Mouse (Mus musculus): ENCODE measurements at regions not wholly inside any gene's neighbourhood (a gene's known extent, or its start where the extent isn't known, plus 50 kb on each side); places are given as distances from the start of the nearest gene placed in this dataset.

GRCm38 (mm10) chr14:100444099-100444498, 159.6 kb upstream of the Klf12 start:
- Histone ChIP-seq H3K9me3 (replicated peaks; ENCODE audit: control insufficient read depth, insufficient read depth, low read length, poor library complexity, severe bottlenecking) (no peaks in the 10 kb centered on the region), H3K9ac (ENCODE audit: low read depth, poor library complexity, severe bottlenecking) (no peak overlapping the region)

GRCm38 (mm10) chr14:100437552-100437951, 153.1 kb upstream of the Klf12 start:
- no peaks in the 10 kb centered on the region for H3K27me3 ChIP-seq (ENCODE audit: control insufficient read depth, insufficient read depth, low read length, poor library complexity, severe bottlenecking)
- no peak overlapping the region for H3K9ac ChIP-seq (ENCODE audit: low read depth, poor library complexity, severe bottlenecking)
- TF ChIP-seq CTCF (IDR thresholded peaks at IDR 0.05; ENCODE audit: low read depth, low read length) (no peak), EP300 (IDR thresholded peaks at IDR 0.05; ENCODE audit: insufficient read depth, low read depth, low read length) (no peak), POLR2A (IDR thresholded peaks at IDR 0.05; ENCODE audit: insufficient read depth, low read length) (no peak)
- no peak overlapping the region for H3K4me3 ChIP-seq (ENCODE audit: low read depth, low read length)
- no peaks in the 10 kb centered on the region for H3K9me3 ChIP-seq (replicated peaks; ENCODE audit: control insufficient read depth, insufficient read depth, low read length, poor library complexity, severe bottlenecking)
- no peak overlapping the region for H3K27ac ChIP-seq (ENCODE audit: insufficient read depth, low read length)
- no peaks in the 10 kb centered on the region for H3K36me3 ChIP-seq (ENCODE audit: control insufficient read depth, insufficient read depth, low read length, poor library complexity, severe bottlenecking)
- no peaks in the 10 kb centered on the region for H3K4me1 ChIP-seq (ENCODE audit: control insufficient read depth, insufficient read depth, low read length)

More at GRCm38 (mm10) chr14:100444099-100444498, 159.6 kb upstream of the Klf12 start:
- Histone ChIP-seq H3K27ac (ENCODE audit: insufficient read depth, low read length) (no peak overlapping the region), H3K27me3 (ENCODE audit: control insufficient read depth, insufficient read depth, low read length, poor library complexity, severe bottlenecking) (no peaks in the 10 kb centered on the region), H3K4me1 (ENCODE audit: control insufficient read depth, insufficient read depth, low read length) (no peaks in the 10 kb centered on the region), H3K4me3 (ENCODE audit: low read depth, low read length) (no peak overlapping the region), H3K36me3 (ENCODE audit: control insufficient read depth, insufficient read depth, low read length, poor library complexity, severe bottlenecking) (no peaks in the 10 kb centered on the region)
- no peak for TF ChIP-seq EP300 (IDR thresholded peaks at IDR 0.05; ENCODE audit: insufficient read depth, low read depth, low read length)
- TF ChIP-seq POLR2A (IDR thresholded peaks at IDR 0.05; ENCODE audit: insufficient read depth, low read length) = no peak
- no peak for TF ChIP-seq CTCF (IDR thresholded peaks at IDR 0.05; ENCODE audit: low read depth, low read length)

GRCm38 (mm10) chr14:100429662-100430061, 145.2 kb upstream of the Klf12 start:
- Histone ChIP-seq H3K9me3 (replicated peaks; ENCODE audit: control insufficient read depth, insufficient read depth, low read length, poor library complexity, severe bottlenecking) (no peaks in the 10 kb centered on the region), H3K27me3 (ENCODE audit: control insufficient read depth, insufficient read depth, low read length, poor library complexity, severe bottlenecking) (no peaks in the 10 kb centered on the region), H3K9ac (ENCODE audit: low read depth, poor library complexity, severe bottlenecking) (no peak overlapping the region), H3K4me3 (ENCODE audit: low read depth, low read length) (no peak overlapping the region), H3K4me1 (ENCODE audit: control insufficient read depth, insufficient read depth, low read length) (no peaks in the 10 kb centered on the region), H3K36me3 (ENCODE audit: control insufficient read depth, insufficient read depth, low read length, poor library complexity, severe bottlenecking) (no peaks in the 10 kb centered on the region), H3K27ac (ENCODE audit: insufficient read depth, low read length) (no peak overlapping the region)
- no peak for TF ChIP-seq POLR2A (IDR thresholded peaks at IDR 0.05; ENCODE audit: insufficient read depth, low read length)
- no peak for TF ChIP-seq CTCF (IDR thresholded peaks at IDR 0.05; ENCODE audit: low read depth, low read length)
- no peak for TF ChIP-seq EP300 (IDR thresholded peaks at IDR 0.05; ENCODE audit: insufficient read depth, low read depth, low read length)

GRCm38 (mm10) chr14:100426399-100426798, 141.9 kb upstream of the Klf12 start:
- H3K4me3 ChIP-seq (ENCODE audit: low read depth, low read length) = no peak overlapping the region
- H3K27me3 ChIP-seq (ENCODE audit: control insufficient read depth, insufficient read depth, low read length, poor library complexity, severe bottlenecking) = no peaks in the 10 kb centered on the region
- H3K27ac ChIP-seq (ENCODE audit: insufficient read depth, low read length) = no peak overlapping the region
- no peak for TF ChIP-seq CTCF (IDR thresholded peaks at IDR 0.05; ENCODE audit: low read depth, low read length)
- no peak for TF ChIP-seq POLR2A (IDR thresholded peaks at IDR 0.05; ENCODE audit: insufficient read depth, low read length)
- TF ChIP-seq EP300 (IDR thresholded peaks at IDR 0.05; ENCODE audit: insufficient read depth, low read depth, low read length) = no peak
- no peaks in the 10 kb centered on the region for H3K9me3 ChIP-seq (replicated peaks; ENCODE audit: control insufficient read depth, insufficient read depth, low read length, poor library complexity, severe bottlenecking)
- no peaks in the 10 kb centered on the region for H3K36me3 ChIP-seq (ENCODE audit: control insufficient read depth, insufficient read depth, low read length, poor library complexity, severe bottlenecking)
- no peaks in the 10 kb centered on the region for H3K4me1 ChIP-seq (ENCODE audit: control insufficient read depth, insufficient read depth, low read length)
- H3K9ac ChIP-seq (ENCODE audit: low read depth, poor library complexity, severe bottlenecking) = no peak overlapping the region

- no peaks in the 10 kb centered on the region for H3K9me3 ChIP-seq (replicated peaks; ENCODE audit: control insufficient read depth, insufficient read depth, low read length, poor library complexity, severe bottlenecking)
- TF ChIP-seq EP300 (IDR thresholded peaks at IDR 0.05; ENCODE audit: insufficient read depth, low read depth, low read length) (no peak), POLR2A (IDR thresholded peaks at IDR 0.05; ENCODE audit: insufficient read depth, low read length) (no peak), CTCF (IDR thresholded peaks at IDR 0.05; ENCODE audit: low read depth, low read length) (no peak)
- no peaks in the 10 kb centered on the region for H3K36me3 ChIP-seq (ENCODE audit: control insufficient read depth, insufficient read depth, low read length, poor library complexity, severe bottlenecking)
- no peak overlapping the region for H3K27ac ChIP-seq (ENCODE audit: insufficient read depth, low read length)
- no peaks in the 10 kb centered on the region for H3K4me1 ChIP-seq (ENCODE audit: control insufficient read depth, insufficient read depth, low read length)
- no peaks in the 10 kb centered on the region for H3K27me3 ChIP-seq (ENCODE audit: control insufficient read depth, insufficient read depth, low read length, poor library complexity, severe bottlenecking)
- no peak overlapping the region for H3K9ac ChIP-seq (ENCODE audit: low read depth, poor library complexity, severe bottlenecking)
- no peak overlapping the region for H3K4me3 ChIP-seq (ENCODE audit: low read depth, low read length)
Observed at GRCm38 (mm10) chr14:100423790-100424189, 139.3 kb upstream of the Klf12 start.

- H3K4me3 ChIP-seq (ENCODE audit: low read depth, low read length) = no peak overlapping the region
- no peaks in the 10 kb centered on the region for H3K9me3 ChIP-seq (replicated peaks; ENCODE audit: control insufficient read depth, insufficient read depth, low read length, poor library complexity, severe bottlenecking)
- H3K27me3 ChIP-seq (ENCODE audit: control insufficient read depth, insufficient read depth, low read length, poor library complexity, severe bottlenecking) = no peaks in the 10 kb centered on the region
- no peaks in the 10 kb centered on the region for H3K4me1 ChIP-seq (ENCODE audit: control insufficient read depth, insufficient read depth, low read length)
- TF ChIP-seq EP300 (IDR thresholded peaks at IDR 0.05; ENCODE audit: insufficient read depth, low read depth, low read length) (no peak), POLR2A (IDR thresholded peaks at IDR 0.05; ENCODE audit: insufficient read depth, low read length) (no peak), CTCF (IDR thresholded peaks at IDR 0.05; ENCODE audit: low read depth, low read length) (no peak)
- H3K27ac ChIP-seq (ENCODE audit: insufficient read depth, low read length) = no peak overlapping the region
- H3K36me3 ChIP-seq (ENCODE audit: control insufficient read depth, insufficient read depth, low read length, poor library complexity, severe bottlenecking) = no peaks in the 10 kb centered on the region
- no peak overlapping the region for H3K9ac ChIP-seq (ENCODE audit: low read depth, poor library complexity, severe bottlenecking)
Observed at GRCm38 (mm10) chr14:100421666-100422065, 137.2 kb upstream of the Klf12 start.
